Mouse (Mus musculus) embryonic facial prominence, embryonic 10.5 days (tissue): ENCODE measurements at regions not wholly inside any gene's neighbourhood (a gene's known extent, or its start where the extent isn't known, plus 50 kb on each side); places are given as distances from the start of the nearest gene placed in this dataset.
A peak's percentile ranks its signal among the peaks of the same experiment; 100 is the strongest.

ENCODE experiments used
- DNase-seq: peaks from one replicate; pipeline ENCODE4 v3.0.0-alpha.2; 2017; ENCODE audit warnings: low spot score
- H3K27ac ChIP-seq: fragments of 300-500 bp; sonication (generic); replicated peaks from 2 replicates; pipeline ENCODE4 v1.5.1; 2016; ENCODE audit warnings: mild to moderate bottlenecking
- H3K27me3 ChIP-seq: fragments of 300-500 bp; sonication (generic); replicated peaks from 2 replicates; pipeline ENCODE4 v1.6.1; 2016; ENCODE audit warnings: low read depth, mild to moderate bottlenecking; ENCODE audit not compliant: poor library complexity, severe bottlenecking
- H3K36me3 ChIP-seq: fragments of 300-500 bp; sonication (generic); replicated peaks from 2 replicates; pipeline ENCODE4 v1.6.1; 2016; ENCODE audit warnings: mild to moderate bottlenecking, moderate library complexity
- H3K4me1 ChIP-seq: fragments of 300-500 bp; sonication (generic); 2 replicates; pipeline ENCODE4 v1.6.1; 2016
- H3K4me3 ChIP-seq: fragments of 300-500 bp; sonication (generic); 2 replicates; pipeline ENCODE4 v1.5.1; 2016; ENCODE audit warnings: mild to moderate bottlenecking, moderate library complexity
- H3K9me3 ChIP-seq: fragments of 300-500 bp; sonication (generic); 2 replicates; pipeline ENCODE4 v1.6.1; 2016; ENCODE audit warnings: mild to moderate bottlenecking
- WGBS: fragments of 180-500 bp; shearing (Covaris S2); methylation state at CpG from one replicate; pipeline ENCODE4 v1.1.7; 2016; 5-methylcytosine and 5-hydroxymethylcytosine counted together

DNA sequence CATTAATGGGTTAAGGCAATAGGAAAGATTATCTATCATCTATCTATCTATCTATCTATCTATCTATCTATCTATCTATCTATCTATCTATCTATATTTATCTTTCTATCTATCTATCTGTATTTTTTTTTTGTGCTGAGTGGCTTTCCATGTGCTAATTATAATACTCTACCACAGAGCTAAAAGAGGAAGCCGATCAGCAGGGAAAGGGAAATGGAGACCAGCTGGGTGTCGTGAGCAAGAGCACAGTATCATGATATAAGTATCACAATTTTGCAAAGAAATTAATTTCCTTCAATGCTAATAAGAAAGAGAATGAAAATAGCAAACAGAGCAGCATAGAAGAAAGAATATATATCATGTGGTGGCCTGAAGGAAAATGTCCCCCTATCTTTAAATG, 69.6 kb downstream of the Cldn1 start:
- no peak for DNase-seq
- H3K36me3 ChIP-seq: no peaks in the 10 kb centered on the region
- H3K4me1 ChIP-seq: no peaks in the 10 kb centered on the region
- 73% methylated on average over 2 of the region's 2 CpGs for WGBS
- no peak overlapping the region for H3K4me3 ChIP-seq
- H3K9me3 ChIP-seq: no peaks in the 10 kb centered on the region
- no peaks in the 10 kb centered on the region for H3K27me3 ChIP-seq
- no peak overlapping the region for H3K27ac ChIP-seq

DNA sequence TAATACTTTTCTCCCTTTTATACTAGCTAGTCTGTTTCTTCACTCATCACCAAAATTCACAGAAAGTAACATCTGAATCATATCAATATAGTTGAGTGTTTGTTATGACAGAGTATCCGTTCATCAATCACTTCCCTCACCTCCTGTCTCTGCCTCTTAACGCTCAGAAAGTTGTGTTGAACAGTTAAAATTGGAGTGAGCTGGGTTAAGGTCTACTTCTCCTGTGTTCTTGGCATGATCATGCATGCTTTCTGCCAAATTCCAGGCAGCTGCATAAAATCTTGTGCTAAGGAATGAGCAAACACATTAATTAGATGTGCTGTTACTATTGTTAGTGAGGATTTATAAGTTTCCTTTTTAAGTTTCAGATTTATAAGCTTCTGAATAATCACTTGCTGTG, 79.9 kb downstream of the Cldn1 start:
- Histone ChIP-seq H3K27ac (no peak overlapping the region), H3K4me1 (no peaks in the 10 kb centered on the region), H3K27me3 (no peaks in the 10 kb centered on the region), H3K4me3 (no peak overlapping the region), H3K36me3 (no peaks in the 10 kb centered on the region), H3K9me3 (no peaks in the 10 kb centered on the region)
- no peak for DNase-seq
- 83% methylated on average over 2 of the region's 2 CpGs for WGBS

DNA sequence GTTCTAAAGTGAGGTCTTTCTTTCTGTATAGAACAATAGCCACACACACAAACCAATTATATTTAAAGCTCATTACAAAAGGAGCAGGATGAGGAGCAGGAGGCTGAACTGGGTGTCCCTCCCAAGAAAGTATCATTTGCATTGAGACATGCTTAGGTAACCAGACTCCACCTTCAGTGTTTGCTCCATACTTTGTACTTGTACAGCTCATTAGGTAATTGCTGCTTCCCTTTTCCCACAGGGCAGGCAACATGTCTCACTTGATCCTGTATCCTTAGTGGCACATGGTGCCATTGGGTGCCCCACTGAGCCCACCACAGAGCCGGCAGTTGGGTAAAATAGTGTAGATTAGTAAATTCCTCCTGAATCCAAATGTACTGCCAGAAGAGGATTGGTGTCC, 86.0 kb downstream of the Cldn1 start:
- 91% methylated on average over 1 of the region's 1 CpGs for WGBS
- no peak overlapping the region for H3K4me3 ChIP-seq
- H3K9me3 ChIP-seq: no peaks in the 10 kb centered on the region
- no peak overlapping the region for H3K27ac ChIP-seq
- H3K27me3 ChIP-seq: no peaks in the 10 kb centered on the region
- H3K36me3 ChIP-seq: no peaks in the 10 kb centered on the region
- DNase-seq: no peak
- no peaks in the 10 kb centered on the region for H3K4me1 ChIP-seq

DNA sequence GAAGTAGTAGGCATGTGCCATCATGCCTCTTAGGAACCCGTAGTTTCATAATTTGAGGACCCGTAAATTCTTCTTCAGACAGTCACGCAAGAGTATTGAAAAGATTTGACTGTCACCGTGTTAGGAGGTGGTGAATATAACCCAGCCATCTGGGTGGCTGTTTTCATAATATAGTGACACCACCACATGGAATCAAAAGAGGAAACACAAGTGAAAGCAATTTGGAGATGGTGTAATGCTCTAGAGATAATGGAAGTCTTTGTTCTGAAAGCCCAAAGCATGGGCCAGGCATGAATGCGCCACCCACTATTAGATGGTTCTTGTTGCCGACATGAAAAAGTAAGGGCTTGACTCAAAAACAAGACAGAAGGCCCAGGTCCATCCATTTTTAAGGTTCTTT, 86.9 kb downstream of the Cldn1 start:
- H3K27ac ChIP-seq: no peak overlapping the region
- no peaks in the 10 kb centered on the region for H3K9me3 ChIP-seq
- no peaks in the 10 kb centered on the region for H3K36me3 ChIP-seq
- H3K4me1 ChIP-seq: no peaks in the 10 kb centered on the region
- 91% methylated on average over 6 of the region's 6 CpGs for WGBS
- no peaks in the 10 kb centered on the region for H3K27me3 ChIP-seq
- no peak for DNase-seq
- no peak overlapping the region for H3K4me3 ChIP-seq

DNA sequence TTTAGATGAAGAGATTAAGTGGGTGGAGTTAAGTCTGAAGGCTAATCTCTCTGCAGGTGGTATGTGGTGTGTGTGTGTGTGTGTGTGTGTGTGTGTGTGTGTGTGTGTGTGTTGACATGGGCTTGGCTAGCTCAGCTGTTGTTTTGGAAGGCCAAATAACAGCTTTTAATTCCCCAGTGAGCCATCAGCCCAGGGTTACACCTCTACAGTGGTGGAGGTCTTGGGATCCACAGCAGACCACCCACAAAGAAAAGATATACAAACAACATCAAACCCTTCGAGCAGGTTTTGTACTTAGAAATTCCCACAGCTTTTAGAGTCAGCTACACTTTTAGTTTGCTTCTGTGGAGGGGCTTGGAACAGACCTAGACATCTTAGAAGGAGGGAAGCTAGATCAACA, 89.2 kb downstream of the Cldn1 start:
- no peaks in the 10 kb centered on the region for H3K4me1 ChIP-seq
- no peak for DNase-seq
- no peak overlapping the region for H3K4me3 ChIP-seq
- WGBS: 38% methylated on average over 1 of the region's 1 CpGs
- H3K36me3 ChIP-seq: no peaks in the 10 kb centered on the region
- no peaks in the 10 kb centered on the region for H3K9me3 ChIP-seq
- H3K27ac ChIP-seq: no peak overlapping the region
- no peaks in the 10 kb centered on the region for H3K27me3 ChIP-seq

DNA sequence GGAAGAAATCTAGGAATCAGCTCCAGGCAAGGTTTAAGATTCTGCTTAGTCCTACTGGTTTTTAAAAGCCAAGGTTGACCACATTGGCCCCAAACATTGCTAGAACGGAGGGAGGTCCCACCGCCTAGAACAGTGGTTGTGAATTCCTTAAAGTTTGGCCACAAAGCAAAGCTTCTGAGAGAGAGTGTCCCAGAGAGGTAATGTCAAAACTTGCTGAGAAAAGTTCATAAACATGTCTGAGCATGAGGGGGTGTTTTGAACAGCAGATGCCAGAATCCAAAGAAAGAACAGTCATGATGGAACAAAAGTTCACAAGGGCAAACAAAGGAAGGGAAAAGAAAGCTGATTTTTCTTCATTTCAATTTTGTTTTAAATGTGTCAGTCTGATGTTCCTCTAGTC, 90.1 kb downstream of the Cldn1 start:
- no peaks in the 10 kb centered on the region for H3K27me3 ChIP-seq
- 79% methylated on average over 2 of the region's 2 CpGs for WGBS
- H3K4me1 ChIP-seq: no peaks in the 10 kb centered on the region
- H3K4me3 ChIP-seq: no peak overlapping the region
- no peaks in the 10 kb centered on the region for H3K36me3 ChIP-seq
- H3K27ac ChIP-seq: no peak overlapping the region
- DNase-seq: no peak
- H3K9me3 ChIP-seq: no peaks in the 10 kb centered on the region

DNA sequence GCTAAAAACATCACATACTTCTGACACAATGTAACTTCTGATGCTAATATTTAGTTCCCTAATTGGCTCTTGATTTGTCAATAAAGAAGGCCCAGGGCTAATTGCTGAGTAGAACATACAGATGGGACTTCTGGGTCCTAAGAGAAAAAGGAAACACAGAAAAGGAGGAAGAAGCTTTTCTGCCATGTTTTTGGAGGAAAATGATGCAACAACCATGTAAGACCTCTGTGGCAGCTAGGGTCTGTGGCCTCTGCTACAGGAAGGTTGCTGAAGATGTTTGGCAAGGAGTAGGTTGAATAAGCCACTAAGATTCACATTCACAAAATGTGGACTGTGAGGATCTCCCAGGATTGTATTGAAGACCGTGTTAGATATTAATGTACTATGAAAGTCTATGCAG, 94.9 kb downstream of the Cldn1 start:
- no peak overlapping the region for H3K4me3 ChIP-seq
- no peak for DNase-seq
- H3K9me3 ChIP-seq: no peaks in the 10 kb centered on the region
- H3K36me3 ChIP-seq: no peaks in the 10 kb centered on the region
- H3K27ac ChIP-seq: no peak overlapping the region
- no peaks in the 10 kb centered on the region for H3K27me3 ChIP-seq
- 91% methylated on average over 1 of the region's 1 CpGs for WGBS
- no peaks in the 10 kb centered on the region for H3K4me1 ChIP-seq

DNA sequence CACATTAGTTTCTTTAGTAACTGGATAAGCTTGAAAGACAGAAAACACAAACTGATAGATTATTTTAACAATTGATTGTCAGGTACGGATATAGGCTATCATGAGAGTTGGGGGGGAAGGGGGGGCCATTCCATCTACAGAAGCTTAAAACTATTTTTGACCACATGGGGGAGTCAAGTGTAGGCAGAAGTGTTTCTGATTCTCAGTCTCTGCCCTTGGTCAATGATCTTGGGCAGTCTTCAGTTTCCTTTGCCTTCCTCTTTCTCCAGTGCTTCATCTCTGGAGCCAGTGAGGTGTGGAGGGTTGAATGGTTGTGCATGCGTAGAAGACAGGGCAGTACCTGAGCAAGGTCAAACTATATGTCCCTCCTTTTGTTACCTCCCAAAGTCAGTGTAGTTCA, 118.8 kb downstream of the Cldn1 start:
- 78% methylated on average over 2 of the region's 2 CpGs for WGBS
- H3K27ac ChIP-seq: no peak overlapping the region
- H3K27me3 ChIP-seq: no peaks in the 10 kb centered on the region
- H3K4me3 ChIP-seq: no peak overlapping the region
- DNase-seq: no peak
- H3K4me1 ChIP-seq: 0 out of 2 replicates have a peak, but pooled peaks cover 1% of the 10 kb centered on the region
- H3K36me3 ChIP-seq: no peaks in the 10 kb centered on the region
- H3K9me3 ChIP-seq: no peaks in the 10 kb centered on the region

DNA sequence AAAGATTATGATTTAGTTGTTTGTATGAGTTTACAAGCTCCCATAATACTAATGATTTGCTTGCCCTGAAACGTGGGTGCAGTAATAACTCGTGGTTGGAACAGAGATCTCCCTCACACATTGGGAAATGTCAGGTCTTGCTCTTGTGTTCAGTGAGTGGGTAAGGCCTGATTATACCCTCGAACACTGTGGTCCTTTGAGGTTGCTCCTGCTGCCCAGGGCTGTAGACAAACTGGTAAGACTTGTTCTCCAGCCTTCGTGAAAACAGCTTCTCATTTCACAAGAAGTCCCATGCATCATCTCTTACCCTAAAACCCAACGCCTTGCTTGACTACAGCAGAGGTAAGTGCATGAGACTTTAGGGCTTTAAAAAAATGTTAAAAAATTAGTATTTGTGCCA, 119.9 kb downstream of the Cldn1 start:
- no peak overlapping the region for H3K27ac ChIP-seq
- H3K4me1 ChIP-seq: 0 out of 2 replicates have a peak, but pooled peaks cover 3% of the 10 kb centered on the region
- no peak overlapping the region for H3K4me3 ChIP-seq
- H3K9me3 ChIP-seq: no peaks in the 10 kb centered on the region
- WGBS: 68% methylated on average over 5 of the region's 5 CpGs
- DNase-seq: no peak
- no peaks in the 10 kb centered on the region for H3K36me3 ChIP-seq
- H3K27me3 ChIP-seq: no peaks in the 10 kb centered on the region

DNA sequence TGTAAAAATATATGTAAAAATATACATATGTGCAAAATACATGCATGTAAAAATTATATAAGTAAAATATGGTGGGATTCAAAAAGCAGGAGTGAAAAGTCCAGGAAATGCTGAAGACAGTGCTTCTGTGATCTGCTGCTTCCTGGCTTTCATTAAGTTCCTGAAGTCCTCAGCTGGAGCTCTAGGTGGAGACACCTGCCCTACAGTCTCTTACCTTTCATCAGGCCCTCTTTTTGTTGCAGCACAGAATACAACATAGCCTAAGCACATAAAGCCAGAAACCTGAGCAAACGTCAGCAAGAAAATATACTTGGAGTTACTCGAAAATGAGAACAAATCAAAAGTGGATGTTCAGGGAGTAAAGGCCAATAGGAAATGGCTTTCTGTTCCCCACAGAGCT, 120.6 kb downstream of the Cldn1 start:
- H3K36me3 ChIP-seq: no peaks in the 10 kb centered on the region
- H3K4me3 ChIP-seq: no peak overlapping the region
- H3K4me1 ChIP-seq: 0 out of 2 replicates have a peak, but pooled peaks cover 3% of the 10 kb centered on the region
- H3K27me3 ChIP-seq: no peaks in the 10 kb centered on the region
- H3K9me3 ChIP-seq: no peaks in the 10 kb centered on the region
- 74% methylated on average over 2 of the region's 2 CpGs for WGBS
- no peak overlapping the region for H3K27ac ChIP-seq
- DNase-seq: no peak

DNA sequence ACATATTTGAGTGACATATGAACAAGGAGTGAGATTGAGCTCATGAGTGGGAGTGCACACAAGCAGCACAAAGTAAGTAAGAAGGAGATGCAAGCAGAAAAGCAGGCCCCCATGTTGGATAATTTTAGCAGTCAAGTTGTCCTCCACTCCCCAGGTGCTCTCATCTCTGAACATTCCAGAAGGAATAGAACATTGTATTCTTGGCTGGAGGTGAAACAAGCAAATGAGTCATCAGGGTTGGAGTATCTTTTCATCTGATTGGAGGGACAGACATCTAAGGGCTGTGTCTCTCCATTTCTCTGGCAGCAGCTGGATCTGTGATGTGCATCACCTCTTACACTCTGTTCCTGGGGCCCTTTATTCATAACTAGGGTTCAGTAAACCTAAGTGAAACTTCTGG, 122.7 kb downstream of the Cldn1 start:
- Histone ChIP-seq H3K9me3 (no peaks in the 10 kb centered on the region), H3K27me3 (no peaks in the 10 kb centered on the region), H3K4me1 (0 out of 2 replicates have a peak, but pooled peaks cover 3% of the 10 kb centered on the region), H3K27ac (no peak overlapping the region), H3K36me3 (no peaks in the 10 kb centered on the region), H3K4me3 (no peak overlapping the region)
- DNase-seq: no peak

DNA sequence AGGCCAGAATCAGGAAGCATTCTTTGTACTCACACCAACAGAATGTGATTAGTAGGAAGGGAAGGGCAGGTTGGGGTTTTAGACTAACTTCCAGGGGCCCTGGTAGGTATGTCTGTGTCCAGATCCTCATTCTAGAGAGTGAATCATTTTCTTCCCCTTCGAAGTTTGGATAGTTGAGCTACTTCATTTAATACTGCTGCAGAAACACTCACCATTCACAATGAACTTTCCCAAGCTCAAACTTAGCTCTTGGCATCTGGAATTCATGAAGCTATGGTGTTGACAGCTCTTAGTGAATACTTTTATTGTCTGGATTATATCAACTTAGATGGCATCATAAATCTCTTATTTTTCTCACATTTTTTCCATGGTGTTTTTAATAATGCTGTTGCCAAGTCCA, 123.7 kb downstream of the Cldn1 start:
- DNase-seq: peak; percentile 14
- 83% methylated on average over 1 of the region's 1 CpGs for WGBS
- H3K27ac ChIP-seq: no peak overlapping the region

DNA sequence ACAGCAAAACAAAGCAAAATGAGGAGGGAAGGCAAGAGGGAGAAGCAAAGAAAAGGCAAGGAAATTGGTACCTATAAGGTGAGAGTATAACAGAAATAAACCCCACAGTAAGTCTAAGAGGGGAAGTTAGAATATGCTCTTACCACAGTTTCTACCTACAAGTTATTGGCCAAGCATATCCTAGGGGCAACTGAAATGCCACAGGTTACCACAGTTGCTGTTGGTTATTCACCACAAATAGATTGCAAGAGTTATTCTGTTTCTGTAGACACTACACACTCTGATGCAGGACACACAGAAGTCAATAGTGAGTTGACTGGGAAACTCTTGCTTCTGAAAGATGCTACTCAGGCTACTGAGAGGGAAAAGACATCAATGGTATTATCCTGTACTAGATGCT, 129.7 kb upstream of the P3h2 start:
- H3K9me3 ChIP-seq: no peaks in the 10 kb centered on the region
- H3K4me1 ChIP-seq: no peaks in the 10 kb centered on the region
- no peak for DNase-seq
- no peak overlapping the region for H3K27ac ChIP-seq
- H3K36me3 ChIP-seq: no peaks in the 10 kb centered on the region
- no peak overlapping the region for H3K4me3 ChIP-seq
- H3K27me3 ChIP-seq: no peaks in the 10 kb centered on the region

More for the DNA sequence above, 123.7 kb downstream of the Cldn1 start:
- Histone ChIP-seq H3K4me1 (0 out of 2 replicates have a peak, but pooled peaks cover 3% of the 10 kb centered on the region), H3K27me3 (no peaks in the 10 kb centered on the region), H3K4me3 (no peak overlapping the region), H3K36me3 (no peaks in the 10 kb centered on the region), H3K9me3 (no peaks in the 10 kb centered on the region)

DNA sequence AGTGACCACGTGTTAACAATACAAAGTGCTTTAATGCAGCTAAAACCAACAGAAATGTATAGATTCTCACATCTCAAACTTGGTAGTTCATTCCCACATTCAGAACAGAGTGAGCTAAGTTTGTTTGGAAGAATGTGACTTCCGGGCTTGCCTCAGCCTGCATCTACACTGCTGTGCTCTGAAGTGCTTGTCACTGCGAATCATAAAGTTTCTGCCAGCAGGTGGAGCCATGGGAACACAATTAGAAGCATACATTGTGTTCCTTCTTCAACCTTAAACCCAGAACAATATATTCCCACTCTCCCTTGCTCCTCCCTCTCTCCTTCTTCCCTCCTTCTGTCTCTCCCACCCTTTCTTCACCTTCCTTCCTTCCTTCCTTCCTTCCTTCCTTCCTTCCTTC, 128.5 kb upstream of the P3h2 start:
- Histone ChIP-seq H3K27ac (no peak overlapping the region), H3K4me1 (no peaks in the 10 kb centered on the region), H3K4me3 (no peak overlapping the region), H3K36me3 (no peaks in the 10 kb centered on the region), H3K27me3 (no peaks in the 10 kb centered on the region), H3K9me3 (no peaks in the 10 kb centered on the region)
- peak; percentile 77 for DNase-seq
- 13% methylated on average over 3 of the region's 3 CpGs for WGBS
